Mouse (Mus musculus): ENCODE data around the gene Angel1.

DNA sequence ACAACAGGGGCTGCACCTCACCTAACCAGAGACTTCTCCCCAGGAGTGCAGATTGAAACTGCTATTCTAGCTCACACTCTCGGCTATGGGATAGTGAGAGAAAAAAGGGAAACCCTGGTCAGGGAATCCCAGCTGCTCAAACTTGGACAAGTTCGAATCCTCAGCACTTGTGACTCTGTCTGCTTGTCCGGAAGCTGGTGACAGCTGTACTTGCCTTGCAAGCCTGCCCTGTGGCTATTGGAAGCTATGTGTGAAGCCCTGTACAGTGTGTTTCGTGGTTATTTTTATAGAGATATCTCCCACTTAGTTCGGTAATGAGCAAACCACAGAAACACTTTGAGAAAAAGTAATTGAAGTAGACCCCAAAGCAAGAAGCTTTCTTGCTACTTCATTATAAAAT, 53.8 kb downstream of the Angel1 start:
- TF ChIP-seq CTCF (conservative IDR thresholded peaks at IDR 0.05; ENCODE audit: insufficient read depth, insufficient read length, low read depth, low read length) (no peak), POLR2A (IDR thresholded peaks at IDR 0.05; ENCODE audit: low read depth, low read length) (no peak)
